Mouse (Mus musculus) lung, embryonic 15.5 days (tissue): ENCODE data around the gene Cnpy4. TPM values are rescaled to one million over a fixed set of nuclear protein-coding genes. Genes with fewer than 3 reads are reported as not detected.
"Not testable (repeated sequence)": the region's sequence is repeated elsewhere in the genome, so short reads cannot be mapped to it uniquely, and the experiment has no call there.

Source experiments
- ATAC-seq: fragments of 200-750 bp; cut with Nextera tagmentation; 2 replicates; pipeline ENCODE4 v1.8.0; 2017; ENCODE audit warnings: moderate number of reproducible peaks, borderline replicate concordance; ENCODE audit not compliant: low FRiP score, low TSS enrichment; ENCODE audit errors: extremely low read depth
- H3K27ac ChIP-seq: fragments of 300-500 bp; sonication (generic); 2 replicates; pipeline ENCODE4 v1.5.1; 2015; ENCODE audit warnings: moderate library complexity, mild to moderate bottlenecking, inconsistent platforms
- H3K27me3 ChIP-seq: fragments of 300-500 bp; sonication (generic); 2 replicates; pipeline ENCODE4 v1.6.1; 2015; ENCODE audit warnings: inconsistent platforms
- H3K36me3 ChIP-seq: fragments of 300-500 bp; sonication (generic); 2 replicates; pipeline ENCODE4 v1.6.1; 2015; ENCODE audit warnings: inconsistent platforms
- H3K4me1 ChIP-seq: fragments of 300-500 bp; sonication (generic); 2 replicates; pipeline ENCODE4 v1.6.1; 2015; ENCODE audit warnings: inconsistent platforms
- H3K4me2 ChIP-seq: fragments of 300-500 bp; sonication (generic); 2 replicates; pipeline ENCODE4 v1.6.1; 2015; ENCODE audit warnings: inconsistent platforms, mild to moderate bottlenecking, moderate library complexity
- H3K4me3 ChIP-seq: fragments of 300-500 bp; sonication (generic); 2 replicates; pipeline ENCODE4 v1.5.1; 2015; ENCODE audit warnings: mild to moderate bottlenecking, inconsistent platforms
- H3K9ac ChIP-seq: fragments of 300-500 bp; sonication (generic); 2 replicates; pipeline ENCODE4 v1.6.1; 2015; ENCODE audit warnings: inconsistent platforms
- H3K9me3 ChIP-seq: fragments of 300-500 bp; sonication (generic); 2 replicates; pipeline ENCODE4 v1.6.1; 2016; ENCODE audit warnings: inconsistent platforms
- WGBS: fragments of 180-500 bp; shearing (Covaris S2); methylation state at CpG from one replicate; pipeline ENCODE4 v1.1.7; 2015; 5-methylcytosine and 5-hydroxymethylcytosine counted together
- polyA plus RNA-seq: library from polyadenylated mRNA; unstranded; fragments of >200 nt; fragmentation: Nextera tagmentation; extraction: Ambion mirVana; gene quantifications from 2 replicates; pipeline ENCODE4 v1.2.1, GENCODE M21; 2015

Cnpy4 gene
- polyA plus RNA-seq, 1 experiment from 2014 or later: 63.5 TPM

DNA sequence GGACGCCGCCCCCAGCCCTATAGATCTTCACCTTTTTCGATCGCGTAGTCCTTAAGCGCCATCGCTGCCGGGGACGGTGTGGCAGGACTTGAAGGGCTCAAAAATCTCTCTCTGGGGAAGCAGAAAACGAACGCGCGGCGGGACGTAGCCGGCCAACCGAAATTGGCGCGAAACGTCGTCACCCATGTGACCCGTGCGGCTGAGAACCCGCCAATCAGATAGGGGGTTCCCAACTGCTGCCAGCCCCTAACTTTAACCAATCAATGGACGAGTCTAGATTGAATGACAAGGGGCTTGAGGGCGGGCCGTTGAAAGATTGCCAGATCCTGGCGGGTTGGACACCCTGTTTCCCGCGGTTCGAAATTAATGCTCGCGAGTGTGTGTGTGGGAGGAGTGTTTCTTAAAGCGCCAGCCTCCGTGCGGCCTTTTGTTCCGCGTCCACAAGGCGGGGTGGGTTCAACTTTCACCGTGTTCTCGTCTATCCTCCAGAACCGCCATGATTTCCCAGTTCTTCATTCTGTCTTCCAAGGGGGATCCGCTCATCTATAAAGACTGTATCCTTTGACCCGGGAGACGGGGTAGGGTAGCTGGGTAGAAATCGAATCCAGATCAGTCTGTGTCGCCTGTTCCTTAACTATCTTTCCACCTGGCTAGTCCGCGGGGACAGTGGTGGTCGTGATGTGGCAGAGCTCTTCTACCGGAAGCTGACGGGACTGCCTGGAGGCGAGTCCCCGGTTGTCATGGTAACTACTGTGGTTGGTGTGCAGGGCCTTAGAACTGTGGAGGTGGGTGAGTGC is 15.4 kb upstream of the Cnpy4 start, which contains the start of the genes Ap4m1 and Mcm7:
Gene Ap4m1, plus strand, starts transcription at position 308 of the 797 bp plus-strand sequence.
Gene Mcm7, minus strand, starts transcription at position 728 of the 797 bp plus-strand sequence.
- WGBS: under 1% methylated on average over 54 of the region's 54 CpGs
- ATAC-seq: peak; percentile 94
- Histone ChIP-seq H3K27ac (peak within 1 kb of the TSS; percentile 97), H3K9me3 (no peaks in the 10 kb centered on the region), H3K9ac (peak within 1 kb of the TSS; percentile 88), H3K4me3 (peak within 1 kb of the TSS; percentile 82), H3K4me2 (peak within 1 kb of the TSS; percentile 80), H3K4me1 (peaks cover 23% of the 10 kb centered on the region), H3K27me3 (no peaks in the 10 kb centered on the region), H3K36me3 (peaks cover 59% of the 10 kb centered on the region)

DNA sequence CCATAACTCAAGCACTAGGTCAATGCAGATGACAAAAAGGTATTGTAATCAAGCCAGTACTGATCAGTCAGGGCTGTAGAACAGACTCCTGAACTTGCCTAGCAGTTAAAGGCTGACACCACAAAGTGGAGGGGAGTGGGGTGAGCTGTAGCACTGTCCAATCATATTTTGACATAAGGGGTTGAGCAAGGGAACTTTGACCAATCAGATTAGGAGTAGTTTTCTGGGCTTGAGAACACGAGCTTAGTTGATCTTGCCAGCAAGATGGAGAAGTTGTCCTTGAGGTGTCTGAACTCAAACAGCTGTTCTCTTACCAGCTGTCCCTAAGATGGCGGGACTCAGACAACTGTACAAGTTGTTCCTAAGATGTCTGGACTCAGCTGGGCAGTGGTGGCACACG is 14.1 kb upstream of the Cnpy4 start:
- Histone ChIP-seq H3K9me3 (no peaks in the 10 kb centered on the region), H3K4me1 (peaks cover 23% of the 10 kb centered on the region), H3K27ac (0 out of 2 replicates have a peak overlapping the region, but pooled peaks have one; percentile 97), H3K36me3 (peaks cover 59% of the 10 kb centered on the region), H3K4me2 (peak overlapping the region; percentile 61; the same call in 1 of the 2 replicates), H3K9ac (no peak overlapping the region), H3K27me3 (no peaks in the 10 kb centered on the region), H3K4me3 (peak overlapping the region; percentile 82; the same call in 1 of the 2 replicates)
- whole genome bisulfite sequencing: 64% methylated on average over 3 of the region's 3 CpGs
- ATAC-seq: no peak

DNA sequence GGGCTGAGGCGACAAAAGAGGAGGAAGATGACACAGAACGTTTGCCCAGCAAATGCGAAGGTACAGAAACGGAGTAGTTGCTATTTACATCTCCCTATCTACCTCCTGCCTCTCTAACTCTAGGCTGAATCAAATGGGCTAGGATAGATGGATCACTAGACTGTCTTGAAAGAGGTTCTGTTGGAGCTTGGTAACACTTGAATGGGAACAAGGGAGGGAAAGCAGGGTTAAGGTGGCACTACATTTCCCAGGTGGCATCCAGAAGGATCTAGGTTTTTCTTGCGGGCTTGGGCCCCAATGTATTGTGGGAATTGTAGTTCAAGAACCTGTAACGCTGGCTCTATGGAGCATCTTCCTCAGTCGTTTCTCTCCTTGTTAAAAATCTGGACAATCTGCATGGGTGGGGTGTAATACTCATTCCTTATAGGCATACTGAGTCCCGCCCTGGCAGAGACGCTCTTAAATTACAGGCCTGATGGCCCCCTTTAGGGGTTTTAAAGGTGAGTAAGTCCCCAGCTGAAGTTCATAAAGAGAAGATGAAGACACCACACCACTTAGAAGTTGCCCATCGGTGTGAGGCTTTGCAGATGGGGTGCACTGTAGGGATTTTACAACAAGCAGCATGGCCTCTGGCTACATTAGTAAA is 499 bp downstream of the Cnpy4 start:
- Histone ChIP-seq H3K9ac (peak overlapping the region; percentile 66), H3K27me3 (no peaks in the 10 kb centered on the region), H3K9me3 (no peaks in the 10 kb centered on the region), H3K4me1 (peaks cover 17% of the 10 kb centered on the region), H3K4me2 (peak overlapping the region; percentile 62), H3K4me3 (peak overlapping the region; percentile 67), H3K27ac (peak overlapping the region; percentile 38), H3K36me3 (peaks cover 14% of the 10 kb centered on the region; the same call in 1 of the 2 replicates)
- ATAC-seq: peak; percentile 82; the same call in 1 of the 2 replicates
- 0% methylated on average over 10 of the region's 10 CpGs for WGBS

GRCm38 (mm10) chr5:138193771-138194727 is 6.8 kb downstream of the Cnpy4 start, which contains the start of gene Mblac1:
Gene Mblac1, plus strand, starts transcription at chr5:138194314.
- H3K4me3 ChIP-seq: peak within 1 kb of the TSS; percentile 72
- H3K27me3 ChIP-seq: no peaks in the 10 kb centered on the region
- H3K9ac ChIP-seq: peak within 1 kb of the TSS; percentile 79
- peak; percentile 78 for ATAC-seq
- peak within 1 kb of the TSS; percentile 93 for H3K4me2 ChIP-seq
- peak within 1 kb of the TSS; percentile 82 for H3K27ac ChIP-seq
- peaks cover 7% of the 10 kb centered on the region; the same call in 1 of the 2 replicates for H3K36me3 ChIP-seq
- WGBS: 7% methylated on average over 54 of the region's 54 CpGs
- H3K4me1 ChIP-seq: peaks cover 3% of the 10 kb centered on the region; the same call in 1 of the 2 replicates
- no peaks in the 10 kb centered on the region for H3K9me3 ChIP-seq

- peak overlapping the region; percentile 82 for H3K27ac ChIP-seq
- under 1% methylated on average over 29 of the region's 29 CpGs for WGBS
Observed at GRCm38 (mm10) chr5:138194755-138195345, 7.6 kb downstream of the Cnpy4 start.

DNA sequence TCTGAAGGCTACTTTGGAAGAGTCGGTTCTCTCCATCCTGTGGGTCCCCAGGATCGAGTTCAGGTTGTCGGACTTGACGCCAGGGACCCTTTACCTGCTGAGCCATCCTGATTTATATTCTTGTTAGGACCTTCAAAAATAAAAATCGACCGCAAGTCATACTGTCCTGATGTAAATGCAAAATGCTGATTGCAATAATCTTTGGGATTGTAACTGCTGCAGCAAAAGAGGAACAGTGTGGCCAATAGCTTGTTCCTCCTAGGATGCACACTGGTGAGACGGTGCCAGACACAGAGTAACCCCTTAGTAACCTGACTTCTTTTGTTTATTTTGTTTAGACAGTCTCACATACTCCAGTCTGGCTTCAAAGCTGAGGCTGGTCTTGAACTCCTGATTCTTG is 8.2 kb downstream of the Cnpy4 start:
- Histone ChIP-seq H3K27ac (no peak overlapping the region), H3K9me3 (no peaks in the 10 kb centered on the region), H3K4me2 (peak overlapping the region; percentile 93), H3K36me3 (peaks cover 7% of the 10 kb centered on the region; the same call in 1 of the 2 replicates), H3K4me3 (peak overlapping the region; percentile 72), H3K9ac (peak overlapping the region; percentile 79), H3K4me1 (peaks cover 3% of the 10 kb centered on the region; the same call in 1 of the 2 replicates), H3K27me3 (no peaks in the 10 kb centered on the region)
- WGBS: 68% methylated on average over 7 of the region's 7 CpGs
- ATAC-seq: no peak

More at GRCm38 (mm10) chr5:138194755-138195345, 7.6 kb downstream of the Cnpy4 start:
- peak overlapping the region; percentile 72 for H3K4me3 ChIP-seq
- H3K9me3 ChIP-seq: no peaks in the 10 kb centered on the region
- peak; percentile 63 for ATAC-seq
- H3K4me2 ChIP-seq: peak overlapping the region; percentile 93
- H3K36me3 ChIP-seq: peaks cover 7% of the 10 kb centered on the region; the same call in 1 of the 2 replicates
- peaks cover 3% of the 10 kb centered on the region; the same call in 1 of the 2 replicates for H3K4me1 ChIP-seq
- peak overlapping the region; percentile 79 for H3K9ac ChIP-seq
- H3K27me3 ChIP-seq: no peaks in the 10 kb centered on the region

GRCm38 (mm10) chr5:138199576-138199975 is 12.3 kb downstream of the Cnpy4 start:
- Histone ChIP-seq H3K27ac (no peak overlapping the region), H3K36me3 (no peaks in the 10 kb centered on the region), H3K9me3 (no peaks in the 10 kb centered on the region), H3K4me1 (no peaks in the 10 kb centered on the region), H3K27me3 (no peaks in the 10 kb centered on the region), H3K9ac (no peak overlapping the region), H3K4me3 (no peak overlapping the region), H3K4me2 (no peak overlapping the region)
- ATAC-seq: no peak
- WGBS: 23% methylated on average over 1 of the region's 1 CpGs

- no peak overlapping the region for H3K4me2 ChIP-seq
- no peaks in the 10 kb centered on the region for H3K4me1 ChIP-seq
- no peak overlapping the region for H3K27ac ChIP-seq
- H3K9ac ChIP-seq: no peak overlapping the region
- H3K9me3 ChIP-seq: no peaks in the 10 kb centered on the region
- no peaks in the 10 kb centered on the region for H3K36me3 ChIP-seq
- ATAC-seq: no peak
- no peak overlapping the region for H3K4me3 ChIP-seq
- H3K27me3 ChIP-seq: no peaks in the 10 kb centered on the region
- 84% methylated on average over 3 of the region's 3 CpGs for WGBS
Observed at GRCm38 (mm10) chr5:138202086-138202485, 14.8 kb downstream of the Cnpy4 start.

GRCm38 (mm10) chr5:138207253-138207652 is 20.0 kb downstream of the Cnpy4 start:
- Histone ChIP-seq H3K4me2 (no peak overlapping the region), H3K27me3 (no peaks in the 10 kb centered on the region), H3K9ac (no peak overlapping the region), H3K9me3 (no peaks in the 10 kb centered on the region), H3K27ac (no peak overlapping the region), H3K36me3 (no peaks in the 10 kb centered on the region), H3K4me3 (no peak overlapping the region), H3K4me1 (no peaks in the 10 kb centered on the region)
- 72% methylated on average over 1 of the region's 1 CpGs for WGBS
- no peak for ATAC-seq

- ATAC-seq: no peak
- no peak overlapping the region for H3K4me3 ChIP-seq
- H3K27me3 ChIP-seq: no peaks in the 10 kb centered on the region
- H3K27ac ChIP-seq: no peak overlapping the region
- H3K4me1 ChIP-seq: no peaks in the 10 kb centered on the region
- WGBS: 80% methylated on average over 4 of the region's 4 CpGs
- H3K9ac ChIP-seq: no peak overlapping the region
- no peaks in the 10 kb centered on the region for H3K9me3 ChIP-seq
- H3K36me3 ChIP-seq: no peaks in the 10 kb centered on the region
- no peak overlapping the region for H3K4me2 ChIP-seq
Observed at GRCm38 (mm10) chr5:138207873-138208272, 20.6 kb downstream of the Cnpy4 start.

DNA sequence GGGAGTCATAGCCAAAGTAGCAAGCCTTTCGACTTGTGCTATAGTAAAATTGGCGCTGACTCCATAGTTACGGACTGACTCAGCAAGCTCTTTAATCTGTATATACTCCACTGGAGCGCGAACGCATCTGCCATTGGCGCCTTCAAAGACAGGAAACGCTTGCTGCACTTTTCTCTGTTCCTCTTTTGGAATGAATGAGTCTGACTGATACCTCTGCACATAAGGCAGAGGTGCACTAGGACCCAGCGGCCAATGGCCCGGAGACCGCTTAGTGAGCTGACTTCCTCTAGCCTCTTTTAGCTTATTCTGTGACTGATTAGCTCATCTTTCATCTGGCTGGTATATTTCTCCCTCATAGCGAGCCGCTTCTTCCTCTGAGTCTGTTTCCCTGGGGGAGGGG is 29.3 kb downstream of the Cnpy4 start:
- ATAC-seq, H3K9ac ChIP-seq: not testable (repeated sequence)
- WGBS: 91% methylated on average over 13 of the region's 13 CpGs

More for the DNA sequence above, 29.3 kb downstream of the Cnpy4 start:
- H3K4me2 ChIP-seq, H3K36me3 ChIP-seq, H3K27me3 ChIP-seq, H3K9me3 ChIP-seq, H3K4me1 ChIP-seq, H3K27ac ChIP-seq, H3K4me3 ChIP-seq: not testable (repeated sequence)
